Mouse (Mus musculus) olfactory bulb, adult 2 months (tissue): ENCODE results near the gene Stab1.

Experiments
- CTCF ChIP-seq: fragments of 200-500 bp; IDR thresholded peaks from 2 replicates; pipeline ENCODE4 v1.5.1; 2012; ENCODE audit warnings: low read depth, mild to moderate bottlenecking, low read length, moderate library complexity; ENCODE audit not compliant: insufficient read depth
- POLR2A ChIP-seq: fragments of 200-500 bp; IDR thresholded peaks from 2 replicates; pipeline ENCODE4 v1.6.1; 2012; ENCODE audit warnings: mild to moderate bottlenecking, low read depth, low read length, moderate library complexity; ENCODE audit not compliant: insufficient read depth

- TF ChIP-seq POLR2A = no peak
- no peak for TF ChIP-seq CTCF
Observed at GRCm38 (mm10) chr14:31131272-31131821, 37.1 kb downstream of the Stab1 start.
